Mouse (Mus musculus) small intestine, adult 2 months (tissue): ENCODE measurements around the gene Srsf5.

Source experiments
- CTCF ChIP-seq: fragments of 200-500 bp; IDR thresholded peaks from 2 replicates; pipeline ENCODE4 v1.5.1; 2012; ENCODE audit warnings: low read depth, mild to moderate bottlenecking, control low read depth, inconsistent platforms, low read length, moderate library complexity, mixed read lengths; ENCODE audit not compliant: insufficient replicate concordance, insufficient read length; ENCODE audit errors: extremely low read depth
- POLR2A ChIP-seq: fragments of 200-500 bp; IDR thresholded peaks from 2 replicates; pipeline ENCODE4 v1.6.1; 2012; ENCODE audit warnings: low read depth, mild to moderate bottlenecking, control low read depth, inconsistent platforms, low read length, moderate library complexity

GRCm38 (mm10) chr12:80944204-80944603 is 1.1 kb upstream of the Srsf5 start:
- TF ChIP-seq CTCF: no peak
- TF ChIP-seq POLR2A: no peak
